In the genomic region with DNA sequence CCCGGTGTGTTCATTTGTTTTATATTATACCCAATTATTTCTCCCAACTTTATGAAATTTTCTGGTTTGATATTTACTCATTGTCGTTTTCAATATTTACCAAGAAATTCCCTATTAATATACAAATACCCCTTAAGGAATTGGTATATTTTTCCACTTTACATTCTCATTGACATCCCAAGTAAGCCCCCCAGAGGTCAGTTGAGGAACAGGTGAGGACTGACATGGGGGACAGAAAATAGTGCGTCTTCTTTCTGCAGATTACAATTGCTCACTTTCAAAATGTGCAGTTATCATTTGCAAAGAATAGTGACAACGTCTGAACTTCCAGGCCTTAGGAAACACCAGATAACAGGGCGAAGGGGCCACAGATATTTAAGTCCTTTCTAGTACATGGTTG, we compare ENCODE assay signal across 14 mouse cellular contexts.
DNase-seq lines count a peak whose midpoint lies in the region; ATAC-seq and TF ChIP-seq lines count a peak whose summit lies in the region.
"Had no signal": no experiment of that assay in that cellular context is flagged by ENCODE, and none has a peak within 500 bp of the region (broad histone marks: within the 10 kb centered on the region; RNA-seq: fewer than 3 reads in every experiment).

No protein-coding gene starts in this region.

- H3K27ac ChIP-seq in intestine, postnatal 0 days (ENCODE audit: low read depth, low read length) = no peak overlapping the region
- H3K27ac ChIP-seq in intestine, embryonic 15.5 days = no peak overlapping the region
- no peak overlapping the region for H3K27ac ChIP-seq in hindbrain, embryonic 12.5 days
- no peak overlapping the region for H3K27ac ChIP-seq in midbrain, postnatal 0 days (ENCODE audit: low read depth, low read length)
- H3K27ac ChIP-seq: heart, embryonic 10.5 days; kidney, embryonic 15.5 days; lung, embryonic 15.5 days; stomach, embryonic 15.5 days had no signal

- no peak overlapping the region for H3K4me3 ChIP-seq in intestine, postnatal 0 days (ENCODE audit: low read depth, low read length)
- H3K4me3 ChIP-seq in intestine, embryonic 15.5 days (replicated peaks) = no peak overlapping the region
- no peak overlapping the region for H3K4me3 ChIP-seq in hindbrain, embryonic 12.5 days
- H3K4me3 ChIP-seq in midbrain, postnatal 0 days (ENCODE audit: low read depth, low read length) = peak overlapping the region; percentile 83
- H3K4me3 ChIP-seq: lung, embryonic 15.5 days had no signal

- 0 out of 2 replicates have a peak, but pooled peaks have one; percentile 12 for TF ChIP-seq CTCF in intestine, postnatal 0 days (IDR thresholded peaks at IDR 0.05; ENCODE audit: low read depth)
- peak; percentile 71 for TF ChIP-seq CTCF in midbrain, postnatal 0 days (IDR thresholded peaks at IDR 0.05)

- WGBS in intestine, postnatal 0 days = 25% methylated on average over 5 of the region's 5 CpGs
- WGBS in intestine, embryonic 15.5 days = 32% methylated on average over 5 of the region's 5 CpGs
- WGBS in hindbrain, embryonic 12.5 days = 23% methylated on average over 5 of the region's 5 CpGs
- WGBS in midbrain, postnatal 0 days = 19% methylated on average over 5 of the region's 5 CpGs

- H3K4me2 ChIP-seq in intestine, postnatal 0 days (replicated peaks; ENCODE audit: low read depth) = no peak overlapping the region
- H3K4me2 ChIP-seq in intestine, embryonic 15.5 days (replicated peaks) = no peak overlapping the region
- H3K4me2 ChIP-seq in hindbrain, embryonic 12.5 days (replicated peaks) = peak overlapping the region; percentile 96
- H3K4me2 ChIP-seq in midbrain, postnatal 0 days (ENCODE audit: low read depth, low read length, poor library complexity, severe bottlenecking) = peak overlapping the region; percentile 83
- H3K4me2 ChIP-seq: stomach, embryonic 15.5 days had no signal

- H3K4me1 ChIP-seq in intestine, postnatal 0 days (replicated peaks; ENCODE audit: control insufficient read depth, insufficient read depth, low read length) = no peaks in the 10 kb centered on the region
- H3K4me1 ChIP-seq in intestine, embryonic 15.5 days (replicated peaks) = 0 out of 2 replicates have a peak, but pooled peaks cover 5% of the 10 kb centered on the region
- peaks cover 8% of the 10 kb centered on the region; the same call in 1 of the 2 replicates for H3K4me1 ChIP-seq in hindbrain, embryonic 12.5 days
- no peaks in the 10 kb centered on the region for H3K4me1 ChIP-seq in midbrain, postnatal 0 days (ENCODE audit: insufficient read depth, low read length)
- H3K4me1 ChIP-seq: lung, embryonic 15.5 days had no signal

- intact Hi-C loops in heart, postnatal 25 days (cut with DNase I) = no loop called here

- H3K9ac ChIP-seq in intestine, postnatal 0 days (ENCODE audit: low read depth, low read length) = no peak overlapping the region
- H3K9ac ChIP-seq in intestine, embryonic 15.5 days = no peak overlapping the region
- no peak overlapping the region; the same call in 1 of the 2 replicates for H3K9ac ChIP-seq in hindbrain, embryonic 12.5 days
- H3K9ac ChIP-seq in midbrain, postnatal 0 days (replicated peaks; ENCODE audit: low read length, poor library complexity, severe bottlenecking) = peak overlapping the region; percentile 70; the same call in 1 of the 2 replicates
- H3K9ac ChIP-seq: kidney, embryonic 15.5 days; lung, embryonic 15.5 days; stomach, embryonic 15.5 days had no signal

- ATAC-seq in intestine, postnatal 0 days = no peak
- ATAC-seq in intestine, embryonic 15.5 days = no peak
- no peak for ATAC-seq in hindbrain, embryonic 12.5 days (ENCODE audit: low FRiP score)
- no peak for ATAC-seq in midbrain, postnatal 0 days (ENCODE audit: low FRiP score)

- H3K9me3 ChIP-seq in intestine, postnatal 0 days (ENCODE audit: control insufficient read depth) = no peaks in the 10 kb centered on the region
- no peaks in the 10 kb centered on the region for H3K9me3 ChIP-seq in intestine, embryonic 15.5 days
- H3K9me3 ChIP-seq in hindbrain, embryonic 12.5 days (replicated peaks) = no peaks in the 10 kb centered on the region
- no peaks in the 10 kb centered on the region for H3K9me3 ChIP-seq in midbrain, postnatal 0 days (ENCODE audit: low read length)
- H3K9me3 ChIP-seq: heart, embryonic 10.5 days; kidney, embryonic 15.5 days; lung, embryonic 15.5 days; stomach, embryonic 15.5 days had no signal

- peak; percentile 25 for DNase-seq in brain, adult 2 months (ENCODE audit: low read depth, low spot score)
- peak; percentile 55 for DNase-seq in midbrain, postnatal 0 days (ENCODE audit: low spot score)
- no peak for DNase-seq in heart, postnatal 25 days (ENCODE audit: low spot score)
- no peak for DNase-seq in layer of hippocampus, adult 9-11 months
- DNase-seq in lung, postnatal 25 days (ENCODE audit: low spot score) = no peak
- DNase-seq: heart, postnatal 4 days; thymus, postnatal 36 days had no signal

- peaks cover 28% of the 10 kb centered on the region for H3K27me3 ChIP-seq in intestine, postnatal 0 days (replicated peaks; ENCODE audit: control insufficient read depth, insufficient read depth, low read length)
- peaks cover 27% of the 10 kb centered on the region for H3K27me3 ChIP-seq in intestine, embryonic 15.5 days (replicated peaks)
- H3K27me3 ChIP-seq in hindbrain, embryonic 12.5 days = no peaks in the 10 kb centered on the region
- no peaks in the 10 kb centered on the region for H3K27me3 ChIP-seq in midbrain, postnatal 0 days (ENCODE audit: insufficient read depth, low read length)

- no peaks in the 10 kb centered on the region for H3K36me3 ChIP-seq in intestine, postnatal 0 days (ENCODE audit: control insufficient read depth, insufficient read depth)
- no peaks in the 10 kb centered on the region for H3K36me3 ChIP-seq in intestine, embryonic 15.5 days
- H3K36me3 ChIP-seq in hindbrain, embryonic 12.5 days = no peaks in the 10 kb centered on the region
- H3K36me3 ChIP-seq in midbrain, postnatal 0 days (ENCODE audit: insufficient read depth, low read length) = no peaks in the 10 kb centered on the region
- H3K36me3 ChIP-seq: heart, embryonic 10.5 days; kidney, embryonic 15.5 days; lung, embryonic 15.5 days; stomach, embryonic 15.5 days had no signal

Comparison
In these comparisons a context has a peak if more than half of its experiments do, and no peak if none do; other contexts are left out.
1. H3K4me2 ChIP-seq: peak in hindbrain, embryonic 12.5 days (single experiment) and midbrain, postnatal 0 days (single experiment); none in intestine, postnatal 0 days (single experiment) and intestine, embryonic 15.5 days (single experiment).
2. DNase-seq: peak in brain, adult 2 months (single experiment) and midbrain, postnatal 0 days (single experiment); none in heart, postnatal 25 days (single experiment), layer of hippocampus, adult 9-11 months (single experiment) and lung, postnatal 25 days (single experiment).